Mouse (Mus musculus) ES-Bruce4 (cell line): Measurements from ENCODE around the gene Clasrp.

Experiments
- CTCF ChIP-seq: IDR thresholded peaks from one replicate; pipeline ENCODE4 v1.8.1; 2011; ENCODE audit warnings: low read depth, low read length
- EP300 ChIP-seq: IDR thresholded peaks from 2 replicates; pipeline ENCODE4 v1.6.1; 2011; ENCODE audit warnings: low read depth, low read length; ENCODE audit not compliant: insufficient read depth
- POLR2A ChIP-seq: IDR thresholded peaks from one replicate; pipeline ENCODE4 v1.8.1; 2011; ENCODE audit warnings: low read length; ENCODE audit not compliant: insufficient read depth

DNA sequence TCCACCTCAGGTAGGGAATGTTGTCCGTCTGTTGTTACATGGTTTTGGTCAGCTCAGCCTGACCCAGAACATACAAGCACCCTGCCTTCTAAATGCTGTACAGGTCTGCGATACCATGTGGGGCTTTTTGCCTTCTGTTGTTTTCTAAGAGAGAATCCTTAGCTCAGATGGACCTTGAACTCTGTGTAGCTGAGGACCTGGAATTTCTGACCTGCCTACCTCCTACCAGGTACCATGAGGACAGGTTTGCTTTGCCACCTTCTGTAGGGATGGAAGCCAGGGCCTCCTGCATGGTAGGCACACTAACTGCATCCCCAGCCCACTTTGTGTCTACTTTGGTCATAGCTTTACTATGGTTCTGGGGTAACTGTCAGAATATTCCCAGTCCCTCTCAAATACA is 38.5 kb downstream of the Clasrp start:
- TF ChIP-seq CTCF = no peak
- TF ChIP-seq EP300 = no peak
- TF ChIP-seq POLR2A = no peak
